Mouse (Mus musculus) embryonic facial prominence, embryonic 13.5 days (tissue): Measurements from ENCODE around the gene Tex28. TPM values are rescaled to one million over a fixed set of nuclear protein-coding genes. Genes with fewer than 3 reads are reported as not detected.

Experiments
- polyA plus RNA-seq: library from polyadenylated mRNA; unstranded; fragments of >200 nt; fragmentation: Nextera tagmentation; extraction: Ambion mirVana; gene quantifications from 2 replicates; pipeline ENCODE4 v1.2.1, GENCODE M21; 2015

Tex28 gene
- polyA plus RNA-seq, 1 experiment from 2014 or later: not detected

Other genes with a start within 250 kb of the Tex28 start
- gene Arhgap4, start 246.0 kb downstream of the Tex28 start, polyA plus RNA-seq: 3.3 and 3.4 TPM in 2 replicates
- 132 and 151 TPM in 2 replicates for gene Naa10, start 245.9 kb downstream of the Tex28 start, polyA plus RNA-seq
- gene Renbp, start 237.0 kb downstream of the Tex28 start, polyA plus RNA-seq: 25.7 and 27.6 TPM in 2 replicates
- gene Hcfc1, start 201.5 kb downstream of the Tex28 start, polyA plus RNA-seq: 58.1 and 65.4 TPM in 2 replicates
- 56.5 and 60.4 TPM in 2 replicates for gene Irak1, start 143.9 kb downstream of the Tex28 start, polyA plus RNA-seq
- not detected in 2 replicates for gene Opn1mw, start 40.4 kb downstream of the Tex28 start, polyA plus RNA-seq
- gene Mecp2, start 32.5 kb downstream of the Tex28 start, polyA plus RNA-seq: 12.1 and 12.6 TPM in 2 replicates
- gene Tktl1, start 9.4 kb upstream of the Tex28 start, polyA plus RNA-seq: 0.14 TPM in 1 of 2 replicates, not detected in the other
- gene Flna, start 82.0 kb upstream of the Tex28 start, polyA plus RNA-seq: 289 and 307 TPM in 2 replicates
- gene Emd, start 86.8 kb upstream of the Tex28 start, polyA plus RNA-seq: 28.9 and 31.6 TPM in 2 replicates
- gene Rpl10, start 103.0 kb upstream of the Tex28 start, polyA plus RNA-seq: 776 and 892 TPM in 2 replicates
- gene Taz, start 114.1 kb upstream of the Tex28 start, polyA plus RNA-seq: 92.8 and 94.8 TPM in 2 replicates
- gene Dnase1l1, start 114.5 kb upstream of the Tex28 start, polyA plus RNA-seq: 11.3 and 14.9 TPM in 2 replicates
- gene Atp6ap1, start 129.3 kb upstream of the Tex28 start, polyA plus RNA-seq: 124 and 133 TPM in 2 replicates
- 254 and 268 TPM in 2 replicates for gene Gdi1, start 137.2 kb upstream of the Tex28 start, polyA plus RNA-seq
- gene Fam50a, start 145.2 kb upstream of the Tex28 start, polyA plus RNA-seq: 61.2 and 69.3 TPM in 2 replicates
- 21.4 and 25.1 TPM in 2 replicates for gene Plxna3, start 161.2 kb upstream of the Tex28 start, polyA plus RNA-seq
- gene Lage3, start 185.8 kb upstream of the Tex28 start, polyA plus RNA-seq: 113 and 129 TPM in 2 replicates
- 67.2 and 71.1 TPM in 2 replicates for gene Ubl4a, start 205.4 kb upstream of the Tex28 start, polyA plus RNA-seq
- gene Slc10a3, start 205.5 kb upstream of the Tex28 start, polyA plus RNA-seq: 19.5 and 20.2 TPM in 2 replicates
- gene Fam3a, start 225.4 kb upstream of the Tex28 start, polyA plus RNA-seq: 38.1 and 45.5 TPM in 2 replicates
- 17.9 and 18.8 TPM in 2 replicates for gene Ikbkg, start 225.5 kb upstream of the Tex28 start, polyA plus RNA-seq